Mouse (Mus musculus): ENCODE data around the gene Cfap65. TPM values are rescaled to one million over a fixed set of nuclear protein-coding genes. Genes with fewer than 3 reads are reported as not detected.

Gene Cfap65
- total RNA-seq, 2 experiments from 2014 or later = not detected

- DNase-seq (ENCODE audit: low spot score in 2 of 2) = no peak
These were observed 52.6 kb downstream of the Cfap65 start for GRCm38 (mm10) chr1:74882828-74883227.

- DNase-seq (ENCODE audit: low spot score in 2 of 2) = no peak
These were observed 53.2 kb downstream of the Cfap65 start for GRCm38 (mm10) chr1:74882055-74882734.

- DNase-seq (ENCODE audit: low spot score in 2 of 2) = peak; percentile 62 to 73
These were observed 54.5 kb downstream of the Cfap65 start for GRCm38 (mm10) chr1:74880785-74881360.

- no peak for DNase-seq (ENCODE audit: low spot score in 2 of 2)
These were observed 58.2 kb downstream of the Cfap65 start for GRCm38 (mm10) chr1:74877199-74877598.

- DNase-seq (ENCODE audit: low spot score in 2 of 2) = no peak
These were observed 63.2 kb downstream of the Cfap65 start for GRCm38 (mm10) chr1:74872218-74872617.

- DNase-seq (ENCODE audit: low spot score in 2 of 2) = no peak
These were observed 73.6 kb downstream of the Cfap65 start for GRCm38 (mm10) chr1:74861783-74862182.

- DNase-seq (ENCODE audit: low spot score in 2 of 2) = no peak
These were observed 76.0 kb downstream of the Cfap65 start for GRCm38 (mm10) chr1:74859223-74859984.

- no peak for DNase-seq (ENCODE audit: low spot score in 2 of 2)
These were observed 76.6 kb downstream of the Cfap65 start for GRCm38 (mm10) chr1:74858805-74859204.

DNA sequence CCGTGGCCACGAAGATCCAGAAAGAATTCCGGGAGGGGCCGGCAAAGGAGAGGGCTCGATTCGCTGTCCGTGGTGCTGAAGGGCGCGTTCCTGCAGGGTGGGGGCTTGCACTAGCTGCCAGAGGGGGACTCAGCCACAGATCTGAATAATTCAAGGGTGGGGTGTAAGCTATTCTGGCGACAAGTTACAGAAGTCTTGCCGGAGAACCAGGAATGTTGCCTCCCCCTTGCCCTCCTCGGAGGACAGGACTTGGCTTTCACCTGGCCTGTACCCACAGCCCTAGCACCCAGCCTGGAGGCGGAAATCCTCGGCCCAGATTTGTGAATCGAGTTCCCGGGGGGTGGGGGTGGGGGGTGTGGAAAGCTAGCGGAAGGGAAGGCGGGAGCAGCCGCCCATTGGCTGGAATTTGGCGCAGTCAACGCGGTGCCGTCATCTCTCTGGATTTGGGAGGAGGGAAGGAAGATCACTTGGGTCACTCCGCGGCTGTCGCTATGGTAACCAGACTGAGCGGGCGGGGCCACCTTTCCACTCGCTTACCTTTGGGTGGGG is 77.2 kb downstream of the Cfap65 start:
- DNase-seq (ENCODE audit: low spot score in 2 of 2) = peak; percentile 69 to 74

DNA sequence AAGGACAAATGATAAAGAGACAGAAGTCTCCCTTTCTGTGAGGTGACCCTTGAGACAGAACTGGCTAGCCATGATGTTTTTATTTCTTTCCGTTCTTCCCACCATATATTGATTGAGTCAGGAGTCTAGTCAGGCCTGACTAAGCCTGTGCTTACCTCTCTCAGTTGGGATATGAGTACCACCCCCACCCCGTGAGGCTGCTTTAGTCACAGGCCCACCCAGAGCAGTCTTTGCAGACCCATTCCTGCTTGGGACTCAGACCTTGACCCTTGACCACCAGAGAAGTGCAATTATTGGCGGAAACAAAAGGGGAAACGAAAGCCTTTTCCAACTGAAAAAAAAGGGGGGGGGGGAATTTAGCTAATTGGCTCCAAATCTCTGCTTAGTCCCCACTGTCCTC is 77.7 kb downstream of the Cfap65 start:
- DNase-seq (ENCODE audit: low spot score in 2 of 2) = no peak

DNA sequence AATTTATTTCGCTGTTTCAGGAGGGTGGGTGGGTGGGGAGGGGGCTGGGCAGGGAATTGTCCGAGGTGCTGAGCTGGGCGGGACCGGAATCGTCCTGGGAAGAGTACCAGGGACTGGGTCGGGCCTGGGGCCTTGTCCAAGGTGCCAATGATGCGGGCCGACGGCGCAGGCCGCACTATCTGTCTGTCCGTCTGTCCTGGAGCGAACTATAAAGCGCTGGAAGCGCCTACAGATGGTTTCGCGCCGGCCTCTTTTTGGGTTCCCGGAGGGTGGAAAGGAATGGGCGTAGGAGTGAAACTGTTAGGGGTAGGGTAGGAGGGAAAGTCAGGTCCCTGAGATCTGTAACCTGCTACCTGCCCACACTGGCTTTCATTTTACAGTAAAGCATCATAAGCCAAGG is 78.2 kb downstream of the Cfap65 start:
- DNase-seq (ENCODE audit: low spot score in 2 of 2) = no peak

DNA sequence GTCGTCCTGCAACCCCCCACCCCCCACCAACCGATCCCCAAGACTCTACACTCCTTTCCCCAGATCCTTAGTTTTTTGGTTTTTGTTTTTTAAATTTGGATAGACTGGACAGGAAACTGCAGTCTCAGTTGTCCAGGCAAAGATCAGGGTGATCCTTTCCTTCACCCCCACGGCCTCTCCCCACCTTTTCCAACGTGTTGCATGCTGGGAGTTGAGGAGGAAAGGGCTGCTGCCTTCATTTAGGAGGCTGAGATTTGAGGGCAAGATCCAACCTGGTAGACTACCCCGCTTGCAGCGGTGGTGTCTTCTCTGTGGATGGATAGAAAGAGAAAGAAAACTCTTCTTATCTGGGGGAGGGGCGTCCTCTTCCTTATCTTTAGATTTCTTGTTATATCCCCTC is 78.6 kb downstream of the Cfap65 start:
- DNase-seq (ENCODE audit: low spot score in 2 of 2) = no peak

DNA sequence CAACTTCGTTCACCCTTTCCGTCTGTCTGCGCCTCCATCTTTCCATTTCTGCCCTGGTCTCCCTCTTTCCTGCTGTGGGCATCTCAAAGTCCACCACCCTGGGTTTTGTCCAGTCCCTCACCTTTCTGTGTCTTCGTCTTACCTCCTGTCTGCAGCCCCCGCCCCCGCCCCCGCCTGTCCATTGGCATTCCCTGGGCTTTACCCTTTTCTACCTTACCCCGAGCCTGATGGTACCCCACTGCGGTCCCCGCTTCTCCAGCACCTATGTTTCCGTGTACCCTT is 79.0 kb downstream of the Cfap65 start:
- no peak for DNase-seq (ENCODE audit: low spot score in 2 of 2)

DNA sequence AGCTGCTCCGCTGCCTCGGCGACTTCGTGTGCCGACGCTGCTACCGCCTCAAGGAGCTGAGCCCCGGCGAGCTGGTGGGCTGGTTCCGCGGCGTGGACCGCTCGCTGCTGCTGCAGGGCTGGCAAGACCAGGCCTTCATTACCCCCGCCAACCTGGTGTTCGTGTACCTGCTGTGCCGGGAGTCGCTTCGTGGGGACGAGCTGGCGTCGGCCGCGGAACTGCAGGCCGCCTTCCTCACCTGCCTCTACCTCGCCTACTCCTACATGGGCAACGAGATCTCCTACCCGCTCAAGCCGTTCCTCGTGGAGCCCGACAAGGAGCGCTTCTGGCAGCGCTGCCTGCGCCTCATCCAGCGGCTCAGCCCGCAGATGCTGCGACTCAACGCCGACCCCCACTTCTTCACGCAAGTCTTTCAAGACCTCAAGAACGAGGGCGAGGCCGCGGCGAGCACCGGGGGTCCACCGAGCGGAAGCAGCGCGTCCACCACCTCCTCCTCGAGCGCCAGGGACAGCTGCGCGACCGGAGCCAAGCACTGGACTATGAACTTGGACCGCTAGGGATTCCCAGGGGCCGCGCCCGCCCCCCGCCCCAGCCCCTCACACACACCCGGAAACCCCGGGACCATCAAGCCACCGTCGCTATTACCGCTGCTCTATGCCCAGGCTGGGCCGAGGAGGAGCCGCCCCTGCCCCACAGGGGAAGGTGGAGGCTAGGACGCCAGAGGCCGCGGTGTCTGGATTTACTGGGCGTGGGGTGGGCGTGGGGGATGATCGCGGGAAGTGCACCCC is 79.6 kb downstream of the Cfap65 start:
- DNase-seq (ENCODE audit: low spot score in 2 of 2) = no peak

GRCm38 (mm10) chr1:74855156-74855555 is 80.2 kb downstream of the Cfap65 start:
- no peak for DNase-seq (ENCODE audit: low spot score in 2 of 2)

- peak; percentile 75 to 76 for DNase-seq (ENCODE audit: low spot score in 2 of 2)
These were observed 80.9 kb downstream of the Cfap65 start, which contains the start of gene Cdk5r2 for GRCm38 (mm10) chr1:74854306-74855056. Cdk5r2 (plus strand) TSS chr1:74854934.
